Mouse (Mus musculus) forebrain, embryonic 10.5 days (tissue): Measurements from ENCODE around the gene Exoc2. TPM values are rescaled to one million over a fixed set of nuclear protein-coding genes. Genes with fewer than 3 reads are reported as not detected.

Experiments
- DNase-seq: peaks from one replicate; pipeline ENCODE4 v3.0.0-alpha.2; 2017; ENCODE audit warnings: low spot score; ENCODE audit errors: extremely low spot score
- H3K27ac ChIP-seq: fragments of 300-500 bp; sonication (generic); 2 replicates; pipeline ENCODE4 v1.5.1; 2016; ENCODE audit warnings: mild to moderate bottlenecking
- H3K27me3 ChIP-seq: fragments of 300-500 bp; sonication (generic); 2 replicates; pipeline ENCODE4 v1.6.1; 2016; ENCODE audit warnings: mild to moderate bottlenecking; ENCODE audit not compliant: poor library complexity, severe bottlenecking
- H3K36me3 ChIP-seq: fragments of 300-500 bp; sonication (generic); replicated peaks from 2 replicates; pipeline ENCODE4 v1.6.1; 2016; ENCODE audit warnings: mild to moderate bottlenecking, moderate library complexity
- H3K4me1 ChIP-seq: fragments of 300-500 bp; sonication (generic); 2 replicates; pipeline ENCODE4 v1.6.1; 2016
- H3K4me3 ChIP-seq: fragments of 300-500 bp; sonication (generic); 2 replicates; pipeline ENCODE4 v1.5.1; 2016; ENCODE audit warnings: mild to moderate bottlenecking, moderate library complexity
- H3K9me3 ChIP-seq: fragments of 300-500 bp; sonication (generic); 2 replicates; pipeline ENCODE4 v1.6.1; 2016; ENCODE audit warnings: mild to moderate bottlenecking, moderate library complexity
- WGBS: fragments of 180-500 bp; shearing (Covaris S2); methylation state at CpG from one replicate; pipeline ENCODE4 v1.1.7; 2016; 5-methylcytosine and 5-hydroxymethylcytosine counted together
- polyA plus RNA-seq: library from polyadenylated mRNA; unstranded; fragments of >200 nt; fragmentation: Nextera tagmentation; extraction: Ambion mirVana; gene quantifications from 2 replicates; pipeline ENCODE4 v1.2.1, GENCODE M21; 2016

The Exoc2 gene
- polyA plus RNA-seq, 1 experiment from 2014 or later = 33.8 TPM

GRCm38 (mm10) chr13:30793616-30794015, 180.3 kb downstream of the Exoc2 start:
- peaks cover 3% of the 10 kb centered on the region; the same call in 1 of the 2 replicates for H3K4me1 ChIP-seq
- H3K36me3 ChIP-seq = no peaks in the 10 kb centered on the region
- WGBS = 85% methylated on average over 5 of the region's 5 CpGs
- no peaks in the 10 kb centered on the region for H3K9me3 ChIP-seq
- no peak for DNase-seq
- H3K27ac ChIP-seq = no peak overlapping the region
- H3K4me3 ChIP-seq = no peak overlapping the region
- H3K27me3 ChIP-seq = no peaks in the 10 kb centered on the region

- DNase-seq = no peak
- no peaks in the 10 kb centered on the region for H3K27me3 ChIP-seq
- no peaks in the 10 kb centered on the region for H3K36me3 ChIP-seq
- H3K9me3 ChIP-seq = no peaks in the 10 kb centered on the region
- no peak overlapping the region for H3K27ac ChIP-seq
- peaks cover 3% of the 10 kb centered on the region; the same call in 1 of the 2 replicates for H3K4me1 ChIP-seq
- H3K4me3 ChIP-seq = no peak overlapping the region
- 89% methylated on average over 4 of the region's 4 CpGs for WGBS
Observed at GRCm38 (mm10) chr13:30793196-30793595, 180.7 kb downstream of the Exoc2 start.

GRCm38 (mm10) chr13:30792741-30793140, 181.2 kb downstream of the Exoc2 start:
- H3K27ac ChIP-seq = no peak overlapping the region
- DNase-seq = no peak
- H3K4me3 ChIP-seq = no peak overlapping the region
- no peaks in the 10 kb centered on the region for H3K9me3 ChIP-seq
- 92% methylated on average over 3 of the region's 3 CpGs for WGBS
- no peaks in the 10 kb centered on the region for H3K36me3 ChIP-seq
- no peaks in the 10 kb centered on the region for H3K27me3 ChIP-seq
- H3K4me1 ChIP-seq = peaks cover 3% of the 10 kb centered on the region; the same call in 1 of the 2 replicates

GRCm38 (mm10) chr13:30792308-30792707, 181.6 kb downstream of the Exoc2 start:
- Histone ChIP-seq H3K4me3 (no peak overlapping the region), H3K4me1 (peaks cover 3% of the 10 kb centered on the region; the same call in 1 of the 2 replicates), H3K27ac (no peak overlapping the region), H3K9me3 (no peaks in the 10 kb centered on the region), H3K36me3 (no peaks in the 10 kb centered on the region), H3K27me3 (no peaks in the 10 kb centered on the region)
- DNase-seq = no peak
- 87% methylated on average over 9 of the region's 9 CpGs for WGBS

GRCm38 (mm10) chr13:30790016-30790415, 183.9 kb downstream of the Exoc2 start:
- H3K36me3 ChIP-seq = no peaks in the 10 kb centered on the region
- no peaks in the 10 kb centered on the region for H3K27me3 ChIP-seq
- no peak overlapping the region for H3K27ac ChIP-seq
- peaks cover 8% of the 10 kb centered on the region; the same call in 1 of the 2 replicates for H3K4me1 ChIP-seq
- no peak for DNase-seq
- H3K4me3 ChIP-seq = no peak overlapping the region
- H3K9me3 ChIP-seq = no peaks in the 10 kb centered on the region
- WGBS = 78% methylated on average over 5 of the region's 5 CpGs

GRCm38 (mm10) chr13:30788421-30788820, 185.5 kb downstream of the Exoc2 start:
- no peak overlapping the region for H3K27ac ChIP-seq
- no peak for DNase-seq
- WGBS = 90% methylated on average over 3 of the region's 3 CpGs
- H3K4me3 ChIP-seq = no peak overlapping the region
- H3K36me3 ChIP-seq = no peaks in the 10 kb centered on the region
- no peaks in the 10 kb centered on the region for H3K27me3 ChIP-seq
- H3K9me3 ChIP-seq = no peaks in the 10 kb centered on the region
- H3K4me1 ChIP-seq = peaks cover 5% of the 10 kb centered on the region; the same call in 1 of the 2 replicates

- peaks cover 5% of the 10 kb centered on the region for H3K4me1 ChIP-seq
- WGBS = 91% methylated on average over 4 of the region's 4 CpGs
- DNase-seq = no peak
- H3K9me3 ChIP-seq = no peaks in the 10 kb centered on the region
- H3K27me3 ChIP-seq = no peaks in the 10 kb centered on the region
- H3K27ac ChIP-seq = no peak overlapping the region
- H3K4me3 ChIP-seq = no peak overlapping the region
- H3K36me3 ChIP-seq = no peaks in the 10 kb centered on the region
Observed at GRCm38 (mm10) chr13:30787960-30788359, 185.9 kb downstream of the Exoc2 start.

- Histone ChIP-seq H3K27ac (no peak overlapping the region), H3K36me3 (no peaks in the 10 kb centered on the region), H3K4me3 (no peak overlapping the region), H3K27me3 (no peaks in the 10 kb centered on the region), H3K4me1 (peaks cover 9% of the 10 kb centered on the region), H3K9me3 (no peaks in the 10 kb centered on the region)
- no peak for DNase-seq
- WGBS = 98% methylated on average over 2 of the region's 2 CpGs
Observed at GRCm38 (mm10) chr13:30787556-30787955, 186.3 kb downstream of the Exoc2 start.

- no peaks in the 10 kb centered on the region for H3K9me3 ChIP-seq
- no peak overlapping the region for H3K4me3 ChIP-seq
- H3K4me1 ChIP-seq = peaks cover 15% of the 10 kb centered on the region
- no peaks in the 10 kb centered on the region for H3K27me3 ChIP-seq
- 68% methylated on average over 2 of the region's 2 CpGs for WGBS
- no peak for DNase-seq
- no peaks in the 10 kb centered on the region for H3K36me3 ChIP-seq
- H3K27ac ChIP-seq = no peak overlapping the region
Observed at GRCm38 (mm10) chr13:30787036-30787320, 186.9 kb downstream of the Exoc2 start.

- WGBS = 84% methylated on average over 5 of the region's 5 CpGs
- Histone ChIP-seq H3K9me3 (no peaks in the 10 kb centered on the region), H3K36me3 (no peaks in the 10 kb centered on the region), H3K27me3 (no peaks in the 10 kb centered on the region), H3K4me1 (peaks cover 20% of the 10 kb centered on the region), H3K27ac (no peak overlapping the region), H3K4me3 (no peak overlapping the region)
- no peak for DNase-seq
Observed at GRCm38 (mm10) chr13:30786235-30787035, 187.5 kb downstream of the Exoc2 start.

- no peak overlapping the region for H3K4me3 ChIP-seq
- H3K36me3 ChIP-seq = no peaks in the 10 kb centered on the region
- H3K4me1 ChIP-seq = peaks cover 21% of the 10 kb centered on the region
- H3K27ac ChIP-seq = no peak overlapping the region
- DNase-seq = no peak
- H3K27me3 ChIP-seq = no peaks in the 10 kb centered on the region
- WGBS = 91% methylated on average over 4 of the region's 4 CpGs
- no peaks in the 10 kb centered on the region for H3K9me3 ChIP-seq
Observed at GRCm38 (mm10) chr13:30785423-30786040, 188.4 kb downstream of the Exoc2 start.

GRCm38 (mm10) chr13:30782419-30782818, 191.5 kb downstream of the Exoc2 start:
- Histone ChIP-seq H3K27ac (no peak overlapping the region), H3K4me3 (no peak overlapping the region), H3K27me3 (no peaks in the 10 kb centered on the region), H3K4me1 (peaks cover 21% of the 10 kb centered on the region), H3K36me3 (no peaks in the 10 kb centered on the region), H3K9me3 (no peaks in the 10 kb centered on the region)
- 63% methylated on average over 8 of the region's 8 CpGs for WGBS
- DNase-seq = no peak

- H3K4me3 ChIP-seq = no peak overlapping the region
- no peak for DNase-seq
- H3K27ac ChIP-seq = no peak overlapping the region
- 68% methylated on average over 2 of the region's 2 CpGs for WGBS
- H3K4me1 ChIP-seq = peaks cover 18% of the 10 kb centered on the region
- no peaks in the 10 kb centered on the region for H3K9me3 ChIP-seq
- H3K36me3 ChIP-seq = no peaks in the 10 kb centered on the region
- H3K27me3 ChIP-seq = no peaks in the 10 kb centered on the region
Observed at GRCm38 (mm10) chr13:30781905-30782304, 192.0 kb downstream of the Exoc2 start.
